Mouse (Mus musculus): ENCODE data around the gene Fgfr2. TPM values are rescaled to one million over a fixed set of nuclear protein-coding genes. Genes with fewer than 3 reads are reported as not detected.

Fgfr2 gene
- polyA plus RNA-seq, 1 experiment from 2014 or later: 106 TPM

GRCm38 (mm10) chr7:130985716-130986115 is 2137.4 kb downstream of the Fgfr2 start:
- no peaks in the 10 kb centered on the region for H3K9me3 ChIP-seq (ENCODE audit: control insufficient read depth, low read length)
- H3K27ac ChIP-seq (replicated peaks; ENCODE audit: low read depth, low read length): no peak overlapping the region
- H3K27me3 ChIP-seq (replicated peaks; ENCODE audit: control insufficient read depth, insufficient read depth, low read length): no peaks in the 10 kb centered on the region
- no peak for DNase-seq (ENCODE audit: low spot score)
- H3K9ac ChIP-seq (ENCODE audit: low read depth, low read length): no peak overlapping the region
- H3K4me2 ChIP-seq (ENCODE audit: low read depth, low read length): no peak overlapping the region
- ATAC-seq (ENCODE audit: low read depth): no peak
- WGBS: 76% methylated on average over 3 of the region's 3 CpGs
- no peaks in the 10 kb centered on the region for H3K36me3 ChIP-seq (ENCODE audit: control insufficient read depth, insufficient read depth, low read length)
- H3K4me3 ChIP-seq (ENCODE audit: low read depth, low read length): no peak overlapping the region
- peaks cover 15% of the 10 kb centered on the region for H3K4me1 ChIP-seq (ENCODE audit: control insufficient read depth, insufficient read depth, low read length)

- ATAC-seq (ENCODE audit: low read depth): no peak
- Histone ChIP-seq H3K9ac (ENCODE audit: low read depth, low read length) (no peak overlapping the region), H3K27me3 (replicated peaks; ENCODE audit: control insufficient read depth, insufficient read depth, low read length) (no peaks in the 10 kb centered on the region), H3K36me3 (ENCODE audit: control insufficient read depth, insufficient read depth, low read length) (no peaks in the 10 kb centered on the region), H3K4me3 (ENCODE audit: low read depth, low read length) (no peak overlapping the region), H3K4me2 (ENCODE audit: low read depth, low read length) (no peak overlapping the region), H3K9me3 (ENCODE audit: control insufficient read depth, low read length) (no peaks in the 10 kb centered on the region), H3K27ac (replicated peaks; ENCODE audit: low read depth, low read length) (no peak overlapping the region), H3K4me1 (ENCODE audit: control insufficient read depth, insufficient read depth, low read length) (peaks cover 15% of the 10 kb centered on the region)
- WGBS: 76% methylated on average over 12 of the region's 12 CpGs
- no peak for DNase-seq (ENCODE audit: low spot score)
Observed at GRCm38 (mm10) chr7:130985193-130985592, 2138.0 kb downstream of the Fgfr2 start.

GRCm38 (mm10) chr7:130984294-130984693 is 2138.9 kb downstream of the Fgfr2 start:
- Histone ChIP-seq H3K27me3 (replicated peaks; ENCODE audit: control insufficient read depth, insufficient read depth, low read length) (no peaks in the 10 kb centered on the region), H3K4me1 (ENCODE audit: control insufficient read depth, insufficient read depth, low read length) (peaks cover 15% of the 10 kb centered on the region), H3K9me3 (ENCODE audit: control insufficient read depth, low read length) (no peaks in the 10 kb centered on the region), H3K4me2 (ENCODE audit: low read depth, low read length) (no peak overlapping the region), H3K36me3 (ENCODE audit: control insufficient read depth, insufficient read depth, low read length) (no peaks in the 10 kb centered on the region), H3K27ac (replicated peaks; ENCODE audit: low read depth, low read length) (no peak overlapping the region), H3K9ac (ENCODE audit: low read depth, low read length) (no peak overlapping the region), H3K4me3 (ENCODE audit: low read depth, low read length) (no peak overlapping the region)
- WGBS: 71% methylated on average over 7 of the region's 7 CpGs
- no peak for DNase-seq (ENCODE audit: low spot score)
- ATAC-seq (ENCODE audit: low read depth): no peak

- 63% methylated on average over 3 of the region's 3 CpGs for WGBS
- peak; percentile 19; the same call in 1 of the 2 replicates for ATAC-seq (ENCODE audit: low read depth)
Observed at GRCm38 (mm10) chr7:130982881-130983280, 2140.3 kb downstream of the Fgfr2 start.

GRCm38 (mm10) chr7:130982371-130982770 is 2140.8 kb downstream of the Fgfr2 start:
- Histone ChIP-seq H3K4me2 (ENCODE audit: low read depth, low read length) (no peak overlapping the region), H3K36me3 (ENCODE audit: control insufficient read depth, insufficient read depth, low read length) (no peaks in the 10 kb centered on the region), H3K27ac (replicated peaks; ENCODE audit: low read depth, low read length) (peak overlapping the region; percentile 66), H3K9me3 (ENCODE audit: control insufficient read depth, low read length) (no peaks in the 10 kb centered on the region), H3K4me1 (ENCODE audit: control insufficient read depth, insufficient read depth, low read length) (peaks cover 17% of the 10 kb centered on the region), H3K4me3 (ENCODE audit: low read depth, low read length) (no peak overlapping the region), H3K27me3 (replicated peaks; ENCODE audit: control insufficient read depth, insufficient read depth, low read length) (no peaks in the 10 kb centered on the region), H3K9ac (ENCODE audit: low read depth, low read length) (no peak overlapping the region)
- WGBS: 28% methylated on average over 4 of the region's 4 CpGs
- DNase-seq (ENCODE audit: low spot score) (peak; percentile 79), ATAC-seq (ENCODE audit: low read depth) (peak; percentile 73)

More at GRCm38 (mm10) chr7:130982881-130983280, 2140.3 kb downstream of the Fgfr2 start:
- Histone ChIP-seq H3K9me3 (ENCODE audit: control insufficient read depth, low read length) (no peaks in the 10 kb centered on the region), H3K4me2 (ENCODE audit: low read depth, low read length) (no peak overlapping the region), H3K4me3 (ENCODE audit: low read depth, low read length) (no peak overlapping the region), H3K36me3 (ENCODE audit: control insufficient read depth, insufficient read depth, low read length) (no peaks in the 10 kb centered on the region), H3K27me3 (replicated peaks; ENCODE audit: control insufficient read depth, insufficient read depth, low read length) (no peaks in the 10 kb centered on the region), H3K4me1 (ENCODE audit: control insufficient read depth, insufficient read depth, low read length) (peaks cover 14% of the 10 kb centered on the region), H3K9ac (ENCODE audit: low read depth, low read length) (no peak overlapping the region), H3K27ac (replicated peaks; ENCODE audit: low read depth, low read length) (peak overlapping the region; percentile 66; the same call in 1 of the 2 replicates)
- no peak for DNase-seq (ENCODE audit: low spot score)

GRCm38 (mm10) chr7:130980130-130980529 is 2143.0 kb downstream of the Fgfr2 start:
- ATAC-seq (ENCODE audit: low read depth): no peak

GRCm38 (mm10) chr7:130978545-130978944 is 2144.6 kb downstream of the Fgfr2 start:
- Histone ChIP-seq H3K27me3 (replicated peaks; ENCODE audit: control insufficient read depth, insufficient read depth, low read length) (no peaks in the 10 kb centered on the region), H3K4me3 (ENCODE audit: low read depth, low read length) (no peak overlapping the region), H3K36me3 (ENCODE audit: control insufficient read depth, insufficient read depth, low read length) (no peaks in the 10 kb centered on the region), H3K9me3 (ENCODE audit: control insufficient read depth, low read length) (no peaks in the 10 kb centered on the region), H3K27ac (replicated peaks; ENCODE audit: low read depth, low read length) (no peak overlapping the region), H3K9ac (ENCODE audit: low read depth, low read length) (no peak overlapping the region), H3K4me1 (ENCODE audit: control insufficient read depth, insufficient read depth, low read length) (peaks cover 33% of the 10 kb centered on the region), H3K4me2 (ENCODE audit: low read depth, low read length) (no peak overlapping the region)
- DNase-seq (ENCODE audit: low spot score) (no peak), ATAC-seq (ENCODE audit: low read depth) (no peak)
- 79% methylated on average over 1 of the region's 1 CpGs for WGBS

More at GRCm38 (mm10) chr7:130980130-130980529, 2143.0 kb downstream of the Fgfr2 start:
- Histone ChIP-seq H3K27ac (replicated peaks; ENCODE audit: low read depth, low read length) (no peak overlapping the region), H3K27me3 (replicated peaks; ENCODE audit: control insufficient read depth, insufficient read depth, low read length) (no peaks in the 10 kb centered on the region), H3K4me1 (ENCODE audit: control insufficient read depth, insufficient read depth, low read length) (peaks cover 33% of the 10 kb centered on the region), H3K9me3 (ENCODE audit: control insufficient read depth, low read length) (no peaks in the 10 kb centered on the region), H3K4me2 (ENCODE audit: low read depth, low read length) (no peak overlapping the region), H3K36me3 (ENCODE audit: control insufficient read depth, insufficient read depth, low read length) (no peaks in the 10 kb centered on the region), H3K9ac (ENCODE audit: low read depth, low read length) (no peak overlapping the region), H3K4me3 (ENCODE audit: low read depth, low read length) (no peak overlapping the region)
- DNase-seq (ENCODE audit: low spot score): no peak
- 65% methylated on average over 5 of the region's 5 CpGs for WGBS

GRCm38 (mm10) chr7:130977794-130978521 is 2145.2 kb downstream of the Fgfr2 start:
- ATAC-seq (ENCODE audit: low read depth) (peak; percentile 28; the same call in 1 of the 2 replicates), DNase-seq (ENCODE audit: low spot score) (peak; percentile 75)
- Histone ChIP-seq H3K4me3 (ENCODE audit: low read depth, low read length) (no peak overlapping the region), H3K27ac (replicated peaks; ENCODE audit: low read depth, low read length) (no peak overlapping the region), H3K9me3 (ENCODE audit: control insufficient read depth, low read length) (no peaks in the 10 kb centered on the region), H3K36me3 (ENCODE audit: control insufficient read depth, insufficient read depth, low read length) (no peaks in the 10 kb centered on the region), H3K4me2 (ENCODE audit: low read depth, low read length) (no peak overlapping the region), H3K27me3 (replicated peaks; ENCODE audit: control insufficient read depth, insufficient read depth, low read length) (no peaks in the 10 kb centered on the region), H3K9ac (ENCODE audit: low read depth, low read length) (no peak overlapping the region), H3K4me1 (ENCODE audit: control insufficient read depth, insufficient read depth, low read length) (peaks cover 33% of the 10 kb centered on the region)
- WGBS: 42% methylated on average over 5 of the region's 5 CpGs
